Mouse (Mus musculus) fat pad, adult 2 months (tissue): Measurements from ENCODE around the gene Ankrd36.

ENCODE experiments used
- DNase-seq: peaks from one replicate; pipeline ENCODE4 v3.0.0-alpha.2; 2011; ENCODE audit warnings: low read depth, low spot score; ENCODE audit errors: extremely low read depth

Ankrd36 gene

GRCm38 (mm10) chr11:5734323-5734722, 164.8 kb downstream of the Ankrd36 start:
- no peak for DNase-seq

- no peak for DNase-seq
These were observed 167.7 kb downstream of the Ankrd36 start for GRCm38 (mm10) chr11:5737137-5737536.
